Mouse (Mus musculus) layer of hippocampus, postnatal 36 days (tissue): ENCODE measurements around the gene Sumo1. TPM values are rescaled to one million over a fixed set of nuclear protein-coding genes. Genes with fewer than 3 reads are reported as not detected.

Source experiments
- DNase-seq, 2 experiments: peaks; one replicate each; pipeline ENCODE4 v3.0.0; 2022
- total RNA-seq, 2 experiments: library from RNA; stranded (reverse); gene quantifications; 2 replicates each; pipeline ENCODE4 v1.2.3; 2021

Gene Sumo1
- total RNA-seq, 2 experiments from 2014 or later: 120 to 126 TPM

GRCm38 (mm10) chr1:59543911-59544310 lies 126.7 kb downstream of the Sumo1 start:
- no peak for DNase-seq

- no peak for DNase-seq
Observed at GRCm38 (mm10) chr1:59542231-59542630, 128.4 kb downstream of the Sumo1 start.

- no peak for DNase-seq
Observed at GRCm38 (mm10) chr1:59541271-59542020, 129.2 kb downstream of the Sumo1 start.

- DNase-seq: no peak
Observed at GRCm38 (mm10) chr1:59540537-59541148, 130.0 kb downstream of the Sumo1 start.

GRCm38 (mm10) chr1:59538381-59538780 lies 132.3 kb downstream of the Sumo1 start:
- DNase-seq: no peak

Other genes starting within 250 kb of the Sumo1 start
- 1 to 10 TPM; 5.3 to 5.4 TPM for gene Fzd7, start 188.4 kb downstream of the Sumo1 start, total RNA-seq
- 10 to 100 TPM; 10.8 to 11.0 TPM for gene Gm973, start 154.6 kb downstream of the Sumo1 start, total RNA-seq
- gene Nop58, start 14.1 kb upstream of the Sumo1 start, total RNA-seq: 10 to 100 TPM; 52.7 to 58.8 TPM
- 10 to 100 TPM; 91.8 to 93.4 TPM for gene Bmpr2, start 92.6 kb upstream of the Sumo1 start, total RNA-seq
- gene Fam117b, start 242.2 kb upstream of the Sumo1 start, total RNA-seq: 10 to 100 TPM; 57.4 to 58.5 TPM